Mouse (Mus musculus) skeletal muscle tissue, adult 2 months (tissue): ENCODE data around the gene Fcna.

ENCODE experiments used
- DNase-seq: peaks from one replicate; pipeline ENCODE4 v3.0.0-alpha.2; 2012; ENCODE audit warnings: low read depth, low spot score

Fcna gene

DNA sequence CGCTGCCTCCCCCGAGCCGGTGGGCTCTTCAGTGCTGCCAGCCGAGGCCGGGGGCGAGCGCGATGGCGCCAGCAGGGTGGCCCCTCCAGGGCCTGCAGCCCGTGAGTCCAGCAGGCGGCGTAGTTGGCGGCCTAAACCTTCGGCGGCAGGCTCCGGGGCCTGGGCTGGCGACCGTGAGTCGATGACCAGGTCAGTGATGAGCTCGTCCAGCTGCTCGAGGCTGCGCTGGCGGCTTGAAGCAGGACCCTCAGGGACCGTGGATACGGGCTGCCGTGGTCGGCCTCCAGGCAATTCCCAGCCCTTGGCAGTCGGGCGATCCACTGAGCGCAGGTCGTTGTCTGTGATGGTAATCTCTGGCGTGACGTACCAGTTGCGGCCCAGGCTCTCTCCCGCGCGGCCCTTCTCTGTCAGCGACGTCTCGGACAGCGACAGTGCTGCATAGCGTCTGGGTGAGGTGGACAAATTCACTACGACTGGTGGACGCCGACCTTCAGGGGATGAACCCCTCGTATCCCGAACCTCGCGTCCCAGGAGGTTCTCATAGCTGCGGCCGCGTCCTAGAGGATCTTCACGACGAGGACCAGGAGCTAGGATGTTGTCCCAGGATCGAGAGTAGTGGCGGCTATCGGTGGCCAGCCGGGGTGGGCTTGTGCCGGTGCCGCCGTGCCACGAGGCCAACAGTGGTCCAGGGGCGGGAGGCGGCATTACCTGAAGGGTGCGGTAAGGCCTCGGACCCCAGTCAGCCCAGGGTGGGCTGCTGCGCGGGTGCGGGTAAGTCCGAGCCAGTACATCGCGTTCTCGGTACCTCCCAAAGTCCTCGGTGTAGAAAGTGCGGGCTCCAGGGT lies 49.7 kb downstream of the Fcna start:
- DNase-seq = no peak

GRCm38 (mm10) chr2:25576965-25577891 lies 50.6 kb downstream of the Fcna start:
- no peak for DNase-seq

DNA sequence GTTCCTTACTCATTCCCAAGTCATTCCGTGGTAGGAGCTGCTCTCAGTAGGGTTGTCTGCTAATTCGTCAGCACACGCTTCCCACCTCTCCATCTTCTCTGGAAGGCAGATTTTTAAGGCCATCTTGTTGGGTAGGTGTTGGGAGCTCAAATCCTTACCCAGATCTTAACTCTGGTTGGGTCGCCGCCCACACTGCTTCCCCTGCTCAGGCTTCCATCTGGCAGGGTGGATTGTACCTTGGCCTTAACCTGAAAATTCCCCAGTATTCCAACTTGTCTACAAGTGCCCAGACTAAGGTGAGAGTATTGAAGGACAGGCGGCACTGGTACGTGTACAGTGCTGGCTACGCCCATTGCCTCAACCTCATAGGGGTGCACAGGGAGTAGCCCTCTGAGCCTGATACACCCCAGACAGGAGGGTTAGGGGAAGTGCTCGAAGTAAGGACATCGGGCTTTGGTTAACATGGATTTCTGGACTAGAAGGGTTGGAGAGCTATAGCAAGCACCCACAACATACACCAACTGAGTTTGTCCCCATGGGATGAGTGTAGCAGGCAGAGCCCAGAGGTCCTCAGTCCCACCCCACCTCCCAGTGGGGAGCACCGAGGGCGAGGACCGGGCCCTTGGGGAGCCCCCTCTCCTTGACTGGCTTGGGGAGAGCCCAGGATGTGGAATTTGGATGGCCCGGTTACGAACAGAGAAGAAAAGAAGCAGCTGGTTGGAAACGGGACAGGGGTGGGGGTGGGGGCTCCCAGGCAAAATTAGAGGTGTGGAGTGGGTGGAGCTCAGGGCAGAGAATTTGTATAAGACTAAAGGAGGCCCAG lies 51.6 kb downstream of the Fcna start:
- DNase-seq = no peak

- peak; percentile 42 for DNase-seq
Observed at GRCm38 (mm10) chr2:25575432-25576027, 52.3 kb downstream of the Fcna start.
